Mouse (Mus musculus) megakaryocyte, embryonic 14.5 days (primary cell): ENCODE measurements around the gene Ubp1.

ENCODE experiments used
- FLI1 ChIP-seq: IDR thresholded peaks from 2 replicates; pipeline ENCODE4 v1.6.1; 2012; ENCODE audit warnings: low read length, inconsistent platforms, mixed read lengths
- GATA1 ChIP-seq: IDR thresholded peaks from 3 replicates; pipeline ENCODE4 v1.6.1; 2012; ENCODE audit warnings: mixed read lengths, low read length, inconsistent platforms, borderline replicate concordance

DNA sequence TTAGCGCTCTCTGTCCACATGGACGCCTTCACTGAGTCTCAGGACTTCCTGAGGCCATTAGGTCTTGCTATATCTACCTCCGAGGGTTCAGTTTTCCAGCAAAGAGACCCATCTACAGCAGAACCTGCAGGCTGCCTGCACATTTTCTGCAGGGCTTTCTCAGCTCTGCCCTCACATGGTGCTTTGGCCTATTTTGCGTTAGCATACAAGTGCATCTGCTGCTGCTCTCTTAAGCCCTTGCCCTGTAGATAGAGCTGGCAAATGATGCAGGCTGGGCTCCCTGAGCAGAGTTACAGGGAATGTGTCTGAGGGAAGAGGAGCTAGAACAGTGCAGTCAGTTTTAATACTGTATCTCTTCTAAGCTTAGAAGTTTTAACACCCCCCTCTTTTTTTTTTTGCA lies 44.2 kb downstream of the Ubp1 start:
- TF ChIP-seq GATA1 (no peak), FLI1 (no peak)
